Mouse (Mus musculus) hindbrain, postnatal 0 days (tissue): Measurements from ENCODE around the gene Stim2. TPM values are rescaled to one million over a fixed set of nuclear protein-coding genes. Genes with fewer than 3 reads are reported as not detected.

ENCODE experiments used
- ATAC-seq: fragments of 200-750 bp; cut with Nextera tagmentation; 2 replicates; pipeline ENCODE4 v1.8.0; 2017; ENCODE audit warnings: mild to moderate bottlenecking, moderate TSS enrichment, moderate library complexity
- DNase-seq: peaks from one replicate; pipeline ENCODE4 v3.0.0-alpha.2; 2015; ENCODE audit warnings: low spot score
- H3K27ac ChIP-seq: fragments of 300-500 bp; sonication (generic); 2 replicates; pipeline ENCODE4 v1.5.1; 2014; ENCODE audit warnings: mild to moderate bottlenecking
- H3K27me3 ChIP-seq: fragments of 300-500 bp; sonication (generic); 2 replicates; pipeline ENCODE4 v1.6.1; 2014; ENCODE audit warnings: low read length, mixed read lengths; ENCODE audit not compliant: insufficient read depth
- H3K36me3 ChIP-seq: fragments of 300-500 bp; sonication (generic); 2 replicates; pipeline ENCODE4 v1.6.1; 2014; ENCODE audit warnings: low read length, mixed read lengths; ENCODE audit not compliant: insufficient read depth
- H3K4me1 ChIP-seq: fragments of 300-500 bp; sonication (generic); 2 replicates; pipeline ENCODE4 v1.6.1; 2014; ENCODE audit warnings: antibody characterized with exemption, low read length, mixed read lengths; ENCODE audit not compliant: insufficient read depth
- H3K4me2 ChIP-seq: fragments of 300-500 bp; sonication (generic); 2 replicates; pipeline ENCODE4 v1.6.1; 2014; ENCODE audit warnings: low read depth, mild to moderate bottlenecking, low read length, moderate library complexity, mixed read lengths
- H3K4me3 ChIP-seq: fragments of 300-500 bp; sonication (generic); 2 replicates; pipeline ENCODE4 v1.5.1; 2014; ENCODE audit warnings: low read length
- H3K9ac ChIP-seq: fragments of 300-500 bp; sonication (generic); replicated peaks from 2 replicates; pipeline ENCODE4 v1.6.1; 2014; ENCODE audit warnings: mild to moderate bottlenecking, low read length, moderate library complexity, mixed read lengths
- H3K9me3 ChIP-seq: fragments of 300-500 bp; sonication (generic); 2 replicates; pipeline ENCODE4 v1.6.1; 2016; ENCODE audit warnings: low read length, mixed read lengths
- CTCF ChIP-seq: IDR thresholded peaks from 2 replicates; pipeline ENCODE4 v1.5.1; 2016; ENCODE audit warnings: antibody characterized with exemption, control low read depth, low read depth
- WGBS: fragments of 180-500 bp; shearing (Covaris S2); extraction: QIAGEN DNeasy Blood & Tissue Kit; methylation state at CpG from one replicate; pipeline ENCODE4 v1.1.7; 2014; 5-methylcytosine and 5-hydroxymethylcytosine counted together
- polyA plus RNA-seq: library from polyadenylated mRNA; unstranded; fragments of >200 nt; fragmentation: Nextera tagmentation; extraction: Ambion mirVana; gene quantifications from 2 replicates; pipeline ENCODE4 v1.2.1, GENCODE M21; 2015
- total RNA-seq: library from RNA; depleted of rRNA; stranded (reverse); fragments of >200 nt; gene quantifications from 2 replicates; pipeline ENCODE4 v1.2.3, GENCODE M21; 2014

The Stim2 gene
- total and polyA plus RNA-seq, 2 experiments from 2014 or later: 30.6 to 33.3 TPM

- Histone ChIP-seq H3K4me2 (no peak overlapping the region), H3K27me3 (no peaks in the 10 kb centered on the region), H3K9ac (no peak overlapping the region), H3K27ac (no peak overlapping the region), H3K4me3 (no peak overlapping the region), H3K36me3 (no peaks in the 10 kb centered on the region), H3K9me3 (no peaks in the 10 kb centered on the region), H3K4me1 (no peaks in the 10 kb centered on the region)
- DNase-seq (no peak), ATAC-seq (no peak)
- no peak for TF ChIP-seq CTCF
- WGBS: 78% methylated on average over 1 of the region's 1 CpGs
These were observed 10.2 kb upstream of the Stim2 start for GRCm38 (mm10) chr5:53988053-53988452.

- Histone ChIP-seq H3K27me3 (no peaks in the 10 kb centered on the region), H3K9ac (no peak overlapping the region), H3K36me3 (no peaks in the 10 kb centered on the region), H3K4me2 (no peak overlapping the region), H3K9me3 (no peaks in the 10 kb centered on the region), H3K4me3 (no peak overlapping the region), H3K4me1 (no peaks in the 10 kb centered on the region), H3K27ac (no peak overlapping the region)
- 38% methylated on average over 7 of the region's 7 CpGs for WGBS
- DNase-seq (peak; percentile 67), ATAC-seq (peak; percentile 65)
- TF ChIP-seq CTCF: no peak
These were observed 5.7 kb upstream of the Stim2 start for GRCm38 (mm10) chr5:53992616-53993015.

- Histone ChIP-seq H3K27ac (no peak overlapping the region), H3K27me3 (no peaks in the 10 kb centered on the region), H3K4me1 (peaks cover 2% of the 10 kb centered on the region; the same call in 1 of the 2 replicates), H3K4me3 (no peak overlapping the region), H3K4me2 (peak overlapping the region; percentile 88), H3K9me3 (no peaks in the 10 kb centered on the region), H3K9ac (no peak overlapping the region), H3K36me3 (no peaks in the 10 kb centered on the region)
- TF ChIP-seq CTCF: no peak
- no peak for ATAC-seq
- DNase-seq: no peak
- 87% methylated on average over 4 of the region's 4 CpGs for WGBS
These were observed 3.7 kb upstream of the Stim2 start for GRCm38 (mm10) chr5:53994576-53994975.

GRCm38 (mm10) chr5:53995316-53995715 lies 3.0 kb upstream of the Stim2 start:
- peak overlapping the region; percentile 53 for H3K9ac ChIP-seq
- peak overlapping the region; percentile 55 for H3K4me3 ChIP-seq
- no peaks in the 10 kb centered on the region for H3K36me3 ChIP-seq
- WGBS: under 1% methylated on average over 34 of the region's 34 CpGs
- ATAC-seq: peak; percentile 53
- no peaks in the 10 kb centered on the region for H3K27me3 ChIP-seq
- no peaks in the 10 kb centered on the region for H3K9me3 ChIP-seq
- no peak for TF ChIP-seq CTCF
- H3K27ac ChIP-seq: peak overlapping the region; percentile 3; the same call in 1 of the 2 replicates
- H3K4me1 ChIP-seq: peaks cover 8% of the 10 kb centered on the region; the same call in 1 of the 2 replicates
- peak overlapping the region; percentile 88 for H3K4me2 ChIP-seq
- peak; percentile 89 for DNase-seq

GRCm38 (mm10) chr5:53996822-53997221 lies 1.5 kb upstream of the Stim2 start:
- TF ChIP-seq CTCF: no peak
- WGBS: 91% methylated on average over 6 of the region's 6 CpGs
- H3K36me3 ChIP-seq: no peaks in the 10 kb centered on the region
- no peak overlapping the region for H3K4me3 ChIP-seq
- H3K27me3 ChIP-seq: no peaks in the 10 kb centered on the region
- DNase-seq (no peak), ATAC-seq (no peak)
- no peak overlapping the region for H3K27ac ChIP-seq
- H3K9me3 ChIP-seq: no peaks in the 10 kb centered on the region
- no peak overlapping the region for H3K9ac ChIP-seq
- peaks cover 10% of the 10 kb centered on the region; the same call in 1 of the 2 replicates for H3K4me1 ChIP-seq
- no peak overlapping the region for H3K4me2 ChIP-seq

GRCm38 (mm10) chr5:53998743-53999460 lies 603 bp downstream of the Stim2 start:
- H3K27ac ChIP-seq: peak overlapping the region; percentile 93
- peak; percentile 65 for ATAC-seq
- peak overlapping the region; percentile 88 for H3K4me2 ChIP-seq
- peak; percentile 78 for DNase-seq
- WGBS: 3% methylated on average over 54 of the region's 76 CpGs
- no peaks in the 10 kb centered on the region for H3K9me3 ChIP-seq
- no peaks in the 10 kb centered on the region for H3K27me3 ChIP-seq
- H3K36me3 ChIP-seq: no peaks in the 10 kb centered on the region
- peak overlapping the region; percentile 86 for H3K9ac ChIP-seq
- peaks cover 10% of the 10 kb centered on the region; the same call in 1 of the 2 replicates for H3K4me1 ChIP-seq
- no peak for TF ChIP-seq CTCF
- H3K4me3 ChIP-seq: peak overlapping the region; percentile 94

GRCm38 (mm10) chr5:53999461-53999770 lies 1.1 kb downstream of the Stim2 start:
- H3K9me3 ChIP-seq: no peaks in the 10 kb centered on the region
- H3K36me3 ChIP-seq: no peaks in the 10 kb centered on the region
- H3K27ac ChIP-seq: peak overlapping the region; percentile 93
- no peaks in the 10 kb centered on the region for H3K27me3 ChIP-seq
- H3K4me2 ChIP-seq: peak overlapping the region; percentile 88
- WGBS: 1% methylated on average over 6 of the region's 6 CpGs
- H3K4me1 ChIP-seq: peaks cover 10% of the 10 kb centered on the region; the same call in 1 of the 2 replicates
- DNase-seq: no peak
- no peak for ATAC-seq
- peak overlapping the region; percentile 94 for H3K4me3 ChIP-seq
- peak; percentile 20; the same call in 1 of the 2 replicates for TF ChIP-seq CTCF
- peak overlapping the region; percentile 86 for H3K9ac ChIP-seq
